Mouse (Mus musculus): Measurements from ENCODE around the gene Mttp.
A peak's percentile ranks its signal among the peaks of the same experiment; 100 is the strongest.

The Mttp gene

GRCm38 (mm10) chr3:138077476-138078340 lies 67.1 kb downstream of the Mttp start:
- DNase-seq = peak; percentile 64 to 80

GRCm38 (mm10) chr3:138075209-138075608 lies 69.6 kb downstream of the Mttp start:
- DNase-seq = peak; percentile 76 to 78

GRCm38 (mm10) chr3:138074214-138074613 lies 70.6 kb downstream of the Mttp start:
- DNase-seq = no peak

GRCm38 (mm10) chr3:138071476-138072073 lies 73.2 kb downstream of the Mttp start:
- DNase-seq = no peak

- DNase-seq = no peak
Observed at GRCm38 (mm10) chr3:138071004-138071403, 73.8 kb downstream of the Mttp start.

GRCm38 (mm10) chr3:138069756-138070511 lies 74.8 kb downstream of the Mttp start:
- no peak for DNase-seq

GRCm38 (mm10) chr3:138068103-138068502 lies 76.7 kb downstream of the Mttp start:
- DNase-seq = no peak

GRCm38 (mm10) chr3:138067288-138067687 lies 77.5 kb downstream of the Mttp start, which contains the start of gene Gm5105:
Gene Gm5105, minus strand, starts transcription at chr3:138067388.
- DNase-seq = no peak

GRCm38 (mm10) chr3:138066348-138066856 lies 78.4 kb downstream of the Mttp start:
- DNase-seq = no peak

GRCm38 (mm10) chr3:138065930-138066329 lies 78.8 kb downstream of the Mttp start:
- DNase-seq = no peak

GRCm38 (mm10) chr3:138064732-138065645 lies 79.8 kb downstream of the Mttp start, which contains the start of gene 1110002E22Rik:
Gene 1110002E22Rik, plus strand, starts transcription at chr3:138065052.
- no peak for DNase-seq

GRCm38 (mm10) chr3:138063731-138064329 lies 80.9 kb downstream of the Mttp start:
- DNase-seq = peak; percentile 79

GRCm38 (mm10) chr3:138062673-138063072 lies 82.1 kb downstream of the Mttp start:
- DNase-seq = no peak

- DNase-seq = no peak
Observed at GRCm38 (mm10) chr3:138061205-138061911, 83.4 kb downstream of the Mttp start.

- no peak for DNase-seq
Observed at GRCm38 (mm10) chr3:138060429-138060828, 84.3 kb downstream of the Mttp start.

- no peak for DNase-seq
Observed at GRCm38 (mm10) chr3:138058226-138058625, 86.5 kb downstream of the Mttp start.

GRCm38 (mm10) chr3:138056976-138057375 lies 87.8 kb downstream of the Mttp start:
- DNase-seq = no peak

- DNase-seq = peak; percentile 26 to 40
Observed at GRCm38 (mm10) chr3:138053969-138054368, 90.8 kb downstream of the Mttp start.

- DNase-seq = no peak
Observed at GRCm38 (mm10) chr3:138051431-138051830, 93.3 kb downstream of the Mttp start.

GRCm38 (mm10) chr3:138050772-138051171 lies 94.0 kb downstream of the Mttp start:
- DNase-seq = no peak

- no peak for DNase-seq
Observed at GRCm38 (mm10) chr3:138049555-138049954, 95.2 kb downstream of the Mttp start.

Data from cerebellum, postnatal 14 days (tissue).